Mouse (Mus musculus): Measurements from ENCODE around the gene Zcchc13. TPM values are rescaled to one million over a fixed set of nuclear protein-coding genes. Genes with fewer than 3 reads are reported as not detected.

The Zcchc13 gene
- not detected for polyA plus RNA-seq (2017; shearing (Covaris generic))

GRCm38 (mm10) chrX:103630303-103630702 is at the start of gene Zcchc13:
Gene Zcchc13, plus strand, starts transcription at chrX:103630586.

Other genes starting within 250 kb of the Zcchc13 start
- 0.80 TPM for gene Tsx, start 216.1 kb upstream of the Zcchc13 start, polyA plus RNA-seq (2017; shearing (Covaris generic))
- not detected for gene Gm26992, start 208.6 kb upstream of the Zcchc13 start, polyA plus RNA-seq (2017; shearing (Covaris generic))
- gene Slc16a2, start 191.4 kb downstream of the Zcchc13 start, polyA plus RNA-seq (2017; shearing (Covaris generic)) = 0.39 TPM